Mouse (Mus musculus): Measurements from ENCODE around the gene Qrsl1.
"Not testable (repeated sequence)": the region's sequence is repeated elsewhere in the genome, so short reads cannot be mapped to it uniquely, and the experiment has no call there.

Gene Qrsl1

DNA sequence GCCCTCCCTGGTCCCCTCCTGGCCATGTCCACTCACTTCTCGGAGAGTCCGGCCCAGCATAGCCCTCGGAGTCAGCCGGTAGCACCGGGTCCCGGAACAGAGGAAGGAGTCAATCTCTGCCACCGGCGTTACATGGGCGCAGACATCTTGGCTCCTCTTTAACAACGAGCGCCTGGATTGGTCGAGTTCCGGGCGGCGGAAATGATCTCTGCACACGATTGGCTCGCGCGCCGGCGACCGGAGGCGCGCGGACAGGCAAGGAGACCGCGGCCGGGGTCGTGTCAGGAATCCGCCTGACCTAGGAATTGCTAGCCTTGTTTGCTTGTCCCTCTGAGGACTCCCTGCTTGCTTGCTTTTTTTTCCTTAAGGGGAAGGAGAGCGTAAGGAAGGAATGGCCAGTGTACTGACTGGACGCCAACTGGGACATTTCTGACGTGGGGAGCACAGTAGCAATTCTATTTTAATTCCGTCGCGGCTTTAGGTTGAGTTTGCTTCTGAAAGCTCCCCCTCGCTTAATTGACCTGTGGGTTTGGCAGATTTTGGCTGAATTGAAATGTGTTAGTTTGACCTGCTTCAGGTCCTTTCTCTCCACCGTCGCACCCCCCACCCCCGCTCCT is at the start of gene Qrsl1, which contains the start of gene Rtn4ip1:
Gene Qrsl1 (minus strand): TSS at position 168 of the 617 bp plus-strand sequence.
Gene Rtn4ip1 (plus strand): TSS at position 230 of the 617 bp plus-strand sequence.
- in situ Hi-C loops (cut with MseI, MboI), result no loop called here

DNA sequence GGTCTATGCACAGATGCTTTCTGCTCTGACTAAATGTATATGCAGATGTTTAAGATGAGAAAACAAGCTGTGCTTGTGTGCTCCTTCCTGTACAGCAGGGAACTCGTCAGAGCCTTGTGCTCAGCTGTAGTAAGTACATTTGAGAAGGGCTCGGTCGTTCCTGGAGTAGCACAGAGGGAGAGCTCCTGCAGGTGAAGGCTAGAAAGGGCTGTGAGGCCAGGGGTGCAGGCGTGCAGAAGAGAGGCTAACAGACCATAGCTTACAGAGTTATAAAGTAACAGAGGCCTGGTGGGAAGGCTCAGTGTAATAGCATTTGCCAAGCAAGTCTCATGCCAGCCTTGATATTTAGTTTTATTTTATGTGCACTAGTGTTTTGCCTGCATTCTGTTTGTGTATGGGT is 43.9 kb upstream of the Qrsl1 start:
- in situ Hi-C loops (cut with MseI, MboI), result no loop called here

DNA sequence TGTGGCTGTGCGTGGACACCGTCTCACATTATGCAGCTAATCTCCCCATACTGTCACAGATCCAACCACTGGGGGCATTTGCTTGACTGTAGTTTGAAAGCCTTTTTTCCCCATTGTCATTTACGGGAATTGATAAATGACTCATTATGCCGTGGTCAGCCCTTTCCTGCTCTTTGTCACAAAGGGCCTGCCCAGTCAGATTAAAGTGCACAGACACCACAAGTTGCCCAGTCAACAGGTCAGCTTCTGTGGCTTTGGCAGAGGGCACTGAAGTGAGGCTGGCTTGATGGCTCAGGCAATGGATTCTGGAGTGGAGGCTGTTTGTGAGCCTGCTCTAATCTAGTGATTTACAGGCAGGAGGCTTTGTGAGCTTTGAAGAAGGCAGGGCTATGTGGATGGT is 42.2 kb upstream of the Qrsl1 start:
- in situ Hi-C loops (cut with MseI, MboI), result no loop called here

DNA sequence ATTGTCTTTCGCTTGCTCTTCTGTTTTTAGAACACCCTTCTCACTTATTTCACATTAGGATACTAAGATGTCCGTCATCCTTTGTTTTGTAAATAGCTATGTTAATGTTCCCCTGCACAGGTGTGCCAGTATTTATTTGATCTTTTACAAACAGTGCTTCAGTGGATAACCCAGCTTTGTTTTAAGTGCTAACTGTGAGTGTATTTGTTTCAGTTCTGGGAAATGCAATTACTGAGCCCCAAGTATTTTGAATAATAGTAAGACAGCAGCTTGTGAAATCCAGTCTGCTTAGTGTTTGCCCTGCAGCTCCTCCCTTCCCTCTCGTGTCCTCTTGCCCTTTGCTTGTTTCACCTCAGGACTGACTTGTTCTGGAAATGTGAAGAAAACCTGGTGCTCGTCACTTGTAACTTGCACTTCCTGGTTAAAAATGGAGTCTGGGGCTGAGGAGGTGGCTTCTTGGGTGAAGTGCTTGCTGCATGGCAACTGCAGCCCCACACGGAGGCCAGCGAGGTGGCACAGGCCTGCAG is 37.7 kb upstream of the Qrsl1 start:
- in situ Hi-C loops (cut with MseI, MboI), result no loop called here

DNA sequence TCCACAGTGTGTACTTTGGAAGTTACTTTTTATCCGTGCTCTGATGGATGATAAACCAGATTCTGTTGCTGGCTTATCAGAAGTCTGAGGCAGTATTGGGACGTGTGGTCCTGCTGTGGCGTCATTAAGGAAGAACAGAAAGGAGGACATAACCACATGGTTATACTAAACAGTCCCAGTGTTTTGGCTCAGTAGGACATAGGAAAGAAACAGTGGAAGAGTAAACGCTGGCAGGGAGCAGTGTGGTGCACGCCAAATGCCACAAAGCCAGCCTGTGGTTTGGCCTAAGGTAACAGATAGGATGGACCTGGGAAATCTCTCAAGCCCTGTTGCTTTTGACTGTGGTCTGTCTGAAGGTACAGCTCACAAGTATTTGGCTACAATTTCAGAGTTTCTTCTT is 27.1 kb upstream of the Qrsl1 start:
- in situ Hi-C loops (cut with MseI, MboI), result no loop called here

DNA sequence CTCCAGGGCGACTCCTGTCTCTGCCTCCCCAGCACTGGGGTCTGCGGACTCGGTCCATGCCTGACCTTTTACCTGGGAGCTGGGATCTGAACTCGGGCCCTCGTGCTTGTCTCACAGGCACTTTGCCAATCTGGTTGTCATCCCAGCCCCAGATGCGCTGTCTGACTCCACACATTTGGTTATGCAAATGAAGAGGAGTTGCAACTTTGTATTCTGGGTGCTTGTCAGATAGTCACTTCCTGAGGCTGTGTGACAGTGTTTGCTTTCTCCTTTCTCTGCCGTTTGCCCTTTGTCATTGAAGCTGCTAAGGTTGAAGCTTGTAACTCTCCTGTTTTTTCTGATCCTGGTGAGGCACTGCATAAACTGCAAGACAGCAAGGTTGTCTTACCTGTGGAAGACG is 26.2 kb upstream of the Qrsl1 start:
- in situ Hi-C loops (cut with MseI, MboI), result no loop called here

DNA sequence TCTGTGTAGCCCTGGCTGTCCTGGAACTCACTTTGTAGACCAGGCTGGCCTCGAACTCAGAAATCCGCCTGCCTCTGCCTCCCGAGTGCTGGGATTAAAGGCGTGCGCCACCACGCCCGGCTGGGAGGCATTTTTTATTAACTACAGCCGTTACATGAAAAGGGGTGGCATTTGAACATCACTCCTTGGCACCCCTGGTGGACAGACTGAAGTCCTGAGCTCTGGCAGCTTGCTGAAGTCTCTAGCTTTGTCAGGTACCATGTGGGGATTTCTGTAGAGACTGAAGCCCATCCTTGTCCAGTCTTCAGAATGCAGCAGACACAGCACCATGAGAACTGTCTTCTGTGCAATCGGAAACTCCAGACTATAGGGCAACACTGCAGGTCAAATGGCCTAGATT is 24.2 kb upstream of the Qrsl1 start:
- in situ Hi-C loops (cut with MseI, MboI), result not testable (repeated sequence)

DNA sequence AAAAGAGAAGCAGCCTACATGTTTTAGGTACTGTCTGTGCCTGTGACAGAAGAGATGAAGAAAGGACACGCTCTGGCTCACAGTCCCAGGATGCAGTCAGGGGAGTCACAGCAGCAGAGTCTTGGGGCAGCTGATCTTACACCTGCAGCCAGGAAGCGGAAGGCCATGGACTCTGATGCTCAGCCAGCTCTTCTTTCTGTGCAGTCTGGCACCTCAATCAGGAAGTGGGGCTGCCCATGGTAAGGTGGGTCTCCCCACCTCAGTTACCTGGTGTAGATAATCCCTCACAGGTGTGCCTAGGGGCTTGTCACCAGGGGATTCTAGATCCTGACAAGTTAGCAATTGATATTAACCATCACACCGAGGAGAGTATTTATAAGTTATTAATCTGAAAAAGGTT is 21.6 kb upstream of the Qrsl1 start:
- in situ Hi-C loops (cut with MseI, MboI), result loop anchor here in 1 of 2 experiments (5.0 kb wide), 1 partner anchor 346 kb away; the partner anchor contains the start of gene Cd24a

DNA sequence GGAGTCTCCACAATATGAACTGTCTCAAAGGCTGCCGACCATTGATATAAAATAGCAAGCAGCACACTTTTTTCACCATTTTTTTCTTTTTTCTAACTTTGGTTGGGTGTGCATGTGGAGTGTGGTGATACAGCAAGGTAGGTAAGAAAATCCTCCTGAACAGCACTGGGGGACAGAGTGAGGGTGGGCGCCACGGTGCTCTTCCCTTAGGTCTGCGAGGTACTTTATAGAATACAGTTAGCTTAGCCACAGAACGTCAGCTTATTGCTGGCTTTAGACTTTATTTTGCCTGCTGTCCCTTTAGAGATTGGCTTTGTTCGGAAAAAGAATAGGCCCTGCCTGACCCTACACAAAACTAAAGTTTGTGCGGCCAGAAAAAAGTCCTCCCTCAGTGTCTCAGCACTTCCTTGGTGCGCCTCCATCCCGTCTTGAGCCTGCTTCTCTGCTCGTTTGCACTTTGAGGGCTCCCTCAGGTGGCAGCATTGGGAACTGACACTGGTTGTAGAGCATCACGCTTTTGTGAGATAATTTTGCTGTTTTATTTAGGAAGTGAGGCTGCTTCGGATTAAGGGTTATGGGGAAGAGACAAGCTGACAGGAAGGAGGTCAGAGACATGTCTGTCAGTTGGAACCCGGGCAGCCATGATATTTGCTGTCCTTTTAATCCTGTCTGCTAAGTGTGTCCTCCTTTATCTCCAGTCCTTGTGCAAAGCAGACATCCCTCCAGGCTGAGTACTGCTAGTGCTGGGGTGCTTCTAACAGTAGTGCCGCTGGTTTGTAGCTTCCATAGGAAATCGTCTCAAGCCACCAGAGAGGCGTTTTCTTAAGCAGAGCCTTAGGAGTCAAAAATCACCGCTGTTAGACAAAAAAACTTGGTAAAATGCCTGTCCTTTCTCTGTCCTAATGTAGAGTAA is 17.4 kb upstream of the Qrsl1 start:
- in situ Hi-C loops (cut with MseI, MboI), result loop anchor here in 1 of 2 experiments (10.0 kb wide), 1 partner anchor 344 kb away; the partner anchor contains the start of gene Cd24a

DNA sequence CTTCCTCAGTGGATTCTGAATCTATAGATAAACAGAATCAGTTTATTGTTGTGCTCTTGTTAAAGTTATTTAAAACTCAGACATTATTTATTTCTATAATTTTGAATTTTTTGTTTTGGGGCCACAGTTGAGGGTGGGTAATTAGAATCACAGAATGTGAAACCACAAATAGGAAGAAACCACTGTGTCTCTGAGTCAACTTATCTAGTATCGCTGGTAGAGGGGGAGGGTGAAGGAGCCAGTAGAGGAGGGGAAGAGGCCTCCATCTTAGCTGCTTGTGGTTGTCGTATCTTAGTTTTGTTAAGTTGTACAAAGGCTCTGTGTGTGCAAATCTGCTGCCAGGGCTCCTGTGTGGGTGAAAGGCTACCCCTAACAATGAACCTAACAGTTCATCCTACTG is 15.2 kb upstream of the Qrsl1 start:
- in situ Hi-C loops (cut with MseI, MboI), result loop anchor here in 1 of 2 experiments (10.0 kb wide), 1 partner anchor 342 kb away; the partner anchor contains the start of gene Cd24a

DNA sequence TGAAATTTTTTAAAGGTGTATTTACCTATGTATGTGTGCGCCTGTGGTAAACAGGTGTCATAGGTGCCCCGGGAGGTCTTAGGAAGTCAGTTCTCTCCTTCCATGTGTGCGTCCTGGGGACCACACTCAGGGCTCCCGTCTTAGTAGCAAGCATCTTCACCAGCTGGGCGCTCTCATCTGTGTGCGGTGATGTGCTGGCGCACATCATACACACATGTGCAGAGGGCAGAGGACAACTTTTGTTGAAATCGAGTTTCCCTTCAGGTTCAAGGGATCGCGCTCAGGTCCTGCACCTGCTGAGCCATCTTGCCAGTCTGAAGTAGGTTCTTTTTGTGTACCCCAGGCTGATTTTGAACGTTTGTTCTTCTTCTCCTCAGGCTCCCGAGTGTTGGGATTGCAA is 14.6 kb upstream of the Qrsl1 start:
- in situ Hi-C loops (cut with MseI, MboI), result loop anchor here in 1 of 2 experiments (10.0 kb wide), 1 partner anchor 341 kb away; the partner anchor contains the start of gene Cd24a

DNA sequence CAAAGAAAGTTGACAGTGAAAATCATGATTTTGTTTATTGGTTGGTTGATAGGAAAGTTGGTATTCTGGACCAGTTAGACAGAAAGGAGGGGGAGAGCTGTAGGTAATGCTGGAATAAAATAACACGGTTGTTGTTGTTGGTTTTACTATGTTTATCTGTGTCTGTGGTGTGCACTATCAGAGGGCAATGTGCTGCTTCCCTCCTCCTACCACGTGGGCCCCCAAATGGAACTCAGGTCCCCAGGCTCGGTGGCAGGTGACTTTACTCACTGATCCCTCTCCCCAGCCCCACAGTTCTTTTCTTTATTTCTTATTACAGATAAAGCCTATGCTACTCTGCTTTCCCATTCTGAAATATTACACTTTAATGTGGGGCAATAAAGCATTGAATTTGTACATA is 10.7 kb upstream of the Qrsl1 start:
- in situ Hi-C loops (cut with MseI, MboI), result loop anchor here in 1 of 2 experiments (10.0 kb wide), 1 partner anchor 337 kb away; the partner anchor contains the start of gene Cd24a

DNA sequence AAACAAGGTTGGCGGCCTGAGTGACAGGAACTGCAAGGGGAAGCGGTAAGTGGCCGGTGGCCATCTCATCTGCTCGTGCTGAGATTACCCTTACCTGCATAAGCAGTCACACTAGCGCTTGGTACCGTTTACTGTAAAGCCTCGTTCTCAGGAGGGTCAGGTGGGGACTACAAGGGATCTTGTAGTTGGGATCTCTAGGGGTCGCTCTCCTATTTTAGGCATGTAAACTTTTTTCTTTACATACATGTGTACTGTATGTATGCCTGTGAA is 9.3 kb upstream of the Qrsl1 start:
- in situ Hi-C loops (cut with MseI, MboI), result loop anchor here in 1 of 2 experiments (10.0 kb wide), 1 partner anchor 336 kb away; the partner anchor contains the start of gene Cd24a

DNA sequence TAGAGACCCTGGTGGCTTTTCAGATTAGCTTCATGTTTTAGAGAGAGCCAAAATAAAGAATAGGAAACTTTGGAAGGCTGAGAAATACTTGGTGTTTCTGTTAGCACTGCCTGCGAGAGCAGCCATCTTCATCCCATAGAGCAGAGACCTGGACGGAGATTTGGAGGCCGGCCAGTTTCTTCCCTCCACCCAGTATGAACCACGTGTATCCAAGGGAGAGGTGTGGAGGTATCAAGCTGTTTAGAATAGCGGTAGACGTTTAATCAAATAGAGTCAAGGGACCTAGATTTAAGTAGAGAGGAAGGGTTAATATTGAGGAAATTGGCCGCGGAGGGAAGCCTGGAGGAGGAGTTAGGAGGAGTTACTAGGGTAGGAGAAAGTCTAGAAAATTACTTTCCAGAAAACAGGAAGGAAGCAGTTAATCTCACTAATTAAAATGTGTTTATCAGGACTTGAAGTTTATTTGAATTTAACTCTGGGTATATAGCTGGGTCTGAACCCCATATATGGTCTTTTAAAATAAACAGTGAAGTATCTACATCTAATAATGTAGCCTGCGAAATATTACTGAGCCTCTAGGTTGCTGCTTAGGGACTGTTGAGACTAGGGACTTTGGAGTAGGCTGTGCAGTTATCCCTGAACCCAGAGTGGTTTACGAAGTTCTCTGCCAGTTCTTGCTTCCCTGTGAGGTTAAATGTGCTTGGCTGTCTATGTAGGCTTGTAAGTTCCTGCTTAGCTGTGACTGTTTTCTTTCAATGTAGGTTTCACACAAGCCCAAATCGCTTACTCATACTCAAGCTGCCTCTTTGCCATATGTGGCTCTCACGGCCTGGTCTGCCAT is 8.7 kb upstream of the Qrsl1 start:
- in situ Hi-C loops (cut with MseI, MboI), result loop anchor here in 1 of 2 experiments (10.0 kb wide), 1 partner anchor 335 kb away; the partner anchor contains the start of gene Cd24a

DNA sequence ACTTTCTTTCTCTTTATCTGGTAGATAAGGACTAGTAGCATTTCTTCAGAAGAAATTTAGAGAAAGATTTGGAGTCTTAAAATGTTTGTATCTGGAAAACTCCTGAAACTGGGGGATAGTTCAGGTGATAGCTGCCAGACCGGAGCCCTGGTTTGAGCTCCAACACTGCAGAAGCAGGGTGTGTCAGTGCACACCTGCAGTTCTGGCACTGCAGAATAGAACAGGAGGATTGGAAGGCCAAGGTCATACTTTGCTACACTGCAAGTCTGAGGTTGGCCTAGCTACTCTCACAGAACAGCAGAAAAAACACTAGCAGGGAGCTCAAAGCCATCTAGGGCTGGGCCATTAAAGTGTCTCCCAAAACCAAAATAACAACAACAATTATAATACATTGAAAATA is 3.0 kb upstream of the Qrsl1 start:
- in situ Hi-C loops (cut with MseI, MboI), result no loop called here

DNA sequence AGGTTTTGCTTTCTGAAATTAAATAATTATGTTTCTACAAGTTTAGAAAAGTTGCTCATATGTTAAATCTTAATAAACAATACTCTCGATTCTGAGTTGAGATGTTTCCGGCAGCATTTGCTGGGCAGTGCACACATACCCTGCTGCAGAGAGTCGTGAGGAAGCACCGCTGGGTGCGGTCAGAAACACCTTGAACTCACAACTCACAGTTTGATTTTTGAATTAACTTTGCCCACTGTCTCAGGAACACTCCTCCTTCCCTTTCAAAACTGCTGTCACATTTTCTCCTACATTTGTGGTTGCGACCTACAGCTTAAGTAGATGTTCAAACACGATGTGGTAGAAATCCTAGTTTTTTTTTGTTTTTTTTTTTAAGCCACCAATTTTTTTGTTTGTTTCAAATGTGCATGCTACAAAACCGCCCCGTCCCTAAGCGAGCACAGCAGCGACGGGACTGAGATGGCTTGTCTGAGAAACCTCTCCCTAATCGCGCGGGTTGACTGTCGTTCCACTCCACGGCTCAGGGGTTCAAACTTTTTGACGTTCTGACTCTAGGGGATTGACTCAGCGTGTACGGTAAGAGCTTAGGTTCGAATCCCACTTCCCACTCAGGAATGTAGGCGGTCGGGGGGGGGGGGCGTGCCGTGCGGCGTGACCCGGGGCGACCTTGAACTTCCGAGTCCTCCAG is 518 bp downstream of the Qrsl1 start:
- in situ Hi-C loops (cut with MseI, MboI), result no loop called here

DNA sequence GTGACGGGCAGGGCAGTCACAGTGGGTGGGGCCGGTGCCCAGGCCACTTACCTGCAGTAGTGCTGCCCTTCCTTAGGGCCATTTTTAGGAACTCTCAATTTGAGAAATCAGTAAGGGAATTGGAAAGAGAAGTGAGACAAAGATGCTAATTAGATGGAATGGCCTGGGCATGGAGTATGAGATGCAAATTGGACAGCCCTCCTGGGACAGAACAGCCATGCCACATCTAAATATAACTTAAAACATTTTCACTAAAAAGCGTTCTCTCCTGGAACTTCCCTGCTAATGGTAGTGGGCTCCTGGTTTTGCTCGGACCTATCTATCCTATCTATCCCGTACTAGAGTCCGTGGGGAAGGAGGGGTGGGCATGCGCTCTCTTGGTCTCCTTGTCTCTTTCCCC is 3.3 kb downstream of the Qrsl1 start:
- in situ Hi-C loops (cut with MseI, MboI), result no loop called here

DNA sequence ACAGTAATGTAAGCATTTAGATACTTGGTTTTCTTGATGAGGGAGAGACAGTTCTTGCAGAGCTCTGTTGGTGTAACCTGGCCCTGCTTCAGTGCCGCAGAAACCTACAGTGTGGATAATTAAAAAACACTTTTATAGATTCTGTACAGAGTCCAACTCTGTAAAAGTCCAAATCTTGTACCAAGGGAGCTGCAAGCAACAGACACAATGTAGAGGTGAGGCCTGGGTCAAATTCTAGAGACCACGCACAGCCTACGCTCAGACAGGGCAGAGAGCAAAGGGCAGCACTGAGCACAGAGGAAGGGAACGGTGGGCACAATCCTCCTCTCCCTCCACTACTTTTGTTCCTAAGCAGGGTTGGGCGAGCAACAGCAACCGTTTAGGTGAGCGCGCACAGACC is 5.5 kb downstream of the Qrsl1 start:
- in situ Hi-C loops (cut with MseI, MboI), result no loop called here

DNA sequence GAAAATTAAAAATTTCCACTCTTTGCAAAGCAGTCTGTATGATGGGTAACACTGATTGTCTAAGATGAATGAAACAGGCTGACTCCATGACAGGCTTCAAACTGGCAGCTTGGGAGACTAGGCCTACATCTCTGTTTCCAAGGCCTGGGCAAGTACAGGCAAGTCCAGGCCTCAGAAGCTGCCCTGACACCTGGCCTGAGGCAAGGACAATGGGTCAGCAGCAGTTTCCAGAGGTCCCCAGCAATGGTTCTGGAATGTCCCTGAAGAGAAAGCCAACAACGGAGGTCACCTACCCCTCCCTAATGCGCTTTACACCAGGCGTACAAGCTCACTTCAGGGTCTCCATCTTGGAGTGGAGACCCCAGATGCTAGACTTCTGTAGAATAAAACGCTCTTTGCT is 8.6 kb downstream of the Qrsl1 start:
- in situ Hi-C loops (cut with MseI, MboI), result no loop called here

DNA sequence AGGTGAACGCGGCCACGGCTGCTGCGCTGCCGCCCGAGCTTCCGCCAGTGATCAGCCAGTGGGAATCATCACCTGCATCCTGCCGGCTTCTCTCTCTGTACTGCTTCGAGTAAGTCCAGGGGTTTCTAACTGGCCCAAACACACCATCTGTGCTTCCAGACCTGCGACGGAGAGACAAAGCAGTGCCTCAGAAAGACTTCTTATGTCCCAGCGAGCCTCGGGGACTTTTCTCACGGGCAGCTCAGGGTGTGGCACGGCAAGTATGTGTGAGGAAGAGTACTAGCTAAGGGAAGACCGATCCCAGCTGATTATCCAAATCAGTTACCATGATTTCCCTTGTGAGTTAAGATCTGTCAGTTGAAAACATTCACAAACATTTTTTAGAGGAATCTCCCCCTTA is 12.6 kb downstream of the Qrsl1 start:
- in situ Hi-C loops (cut with MseI, MboI), result no loop called here

DNA sequence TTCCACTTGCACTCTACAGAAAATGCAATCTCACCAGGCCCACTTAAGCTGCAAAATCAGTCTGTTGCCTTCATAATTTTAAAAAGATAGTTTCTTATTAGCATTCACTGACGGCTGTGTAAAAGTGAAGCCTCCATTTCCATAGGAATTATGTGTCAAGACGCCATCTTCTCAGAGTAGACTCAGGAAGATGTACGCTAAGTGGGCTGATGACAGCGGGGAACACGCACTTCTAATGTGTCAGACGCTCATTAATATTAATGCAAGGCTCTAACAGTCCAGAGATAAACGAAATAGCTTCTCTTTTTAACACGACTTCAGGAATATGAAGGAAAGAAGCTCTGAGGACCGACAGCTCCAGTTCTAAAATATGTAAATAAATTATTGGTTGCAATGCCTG is 13.9 kb downstream of the Qrsl1 start:
- in situ Hi-C loops (cut with MseI, MboI), result no loop called here
